Mouse (Mus musculus): Measurements from ENCODE around the gene Gm48551. TPM values are rescaled to one million over a fixed set of nuclear protein-coding genes. Genes with fewer than 3 reads are reported as not detected.

Gene Gm48551
- polyA plus RNA-seq, 1 experiment from 2014 or later: 4.2 TPM

DNA sequence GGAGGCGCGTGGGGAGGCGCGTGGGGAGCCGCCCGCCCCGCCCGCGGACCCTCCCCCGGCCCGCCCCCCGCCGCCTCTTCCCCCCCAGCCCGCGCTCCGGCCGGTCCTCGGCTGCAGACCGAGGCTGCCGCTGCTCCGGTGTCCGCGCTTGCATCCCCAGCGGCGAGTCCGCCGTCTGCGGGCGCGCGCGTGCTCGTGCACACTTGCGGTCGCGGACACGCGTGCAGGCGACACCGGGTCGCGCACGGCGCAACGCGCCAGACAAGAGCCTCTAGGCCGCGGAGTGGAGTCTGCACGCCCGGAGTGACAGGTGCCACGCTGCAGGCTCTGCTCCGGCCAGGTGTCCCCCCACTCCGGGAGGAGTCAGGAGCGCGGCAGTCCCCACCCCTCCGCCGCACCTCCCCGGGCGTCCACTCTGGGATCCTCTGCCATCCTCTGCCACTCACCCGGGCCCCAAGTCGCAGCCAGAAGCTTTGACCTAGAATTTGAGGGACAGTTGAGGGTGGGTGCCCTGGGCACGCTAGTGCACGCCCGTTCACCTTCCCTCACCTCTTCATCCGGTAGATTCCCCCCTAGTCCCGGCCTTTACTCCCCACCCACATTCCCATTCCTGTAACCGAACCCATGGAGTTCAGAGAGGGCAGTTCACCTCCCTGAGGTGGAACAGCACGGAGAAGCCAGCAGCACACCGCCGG, 46.7 kb downstream of the Gm48551 start:
- ATAC-seq: peak; percentile 12
- Histone ChIP-seq H3K4me1 (peaks cover 62% of the 10 kb centered on the region), H3K27me3 (peaks cover 22% of the 10 kb centered on the region), H3K9me3 (replicated peaks) (no peaks in the 10 kb centered on the region), H3K4me2 (peak overlapping the region; percentile 90), H3K36me3 (ENCODE audit: poor library complexity, severe bottlenecking) (no peaks in the 10 kb centered on the region), H3K27ac (peak overlapping the region; percentile 92), H3K9ac (peak overlapping the region; percentile 85), H3K4me3 (peak overlapping the region; percentile 74)
- under 1% methylated on average over 45 of the region's 70 CpGs for WGBS

DNA sequence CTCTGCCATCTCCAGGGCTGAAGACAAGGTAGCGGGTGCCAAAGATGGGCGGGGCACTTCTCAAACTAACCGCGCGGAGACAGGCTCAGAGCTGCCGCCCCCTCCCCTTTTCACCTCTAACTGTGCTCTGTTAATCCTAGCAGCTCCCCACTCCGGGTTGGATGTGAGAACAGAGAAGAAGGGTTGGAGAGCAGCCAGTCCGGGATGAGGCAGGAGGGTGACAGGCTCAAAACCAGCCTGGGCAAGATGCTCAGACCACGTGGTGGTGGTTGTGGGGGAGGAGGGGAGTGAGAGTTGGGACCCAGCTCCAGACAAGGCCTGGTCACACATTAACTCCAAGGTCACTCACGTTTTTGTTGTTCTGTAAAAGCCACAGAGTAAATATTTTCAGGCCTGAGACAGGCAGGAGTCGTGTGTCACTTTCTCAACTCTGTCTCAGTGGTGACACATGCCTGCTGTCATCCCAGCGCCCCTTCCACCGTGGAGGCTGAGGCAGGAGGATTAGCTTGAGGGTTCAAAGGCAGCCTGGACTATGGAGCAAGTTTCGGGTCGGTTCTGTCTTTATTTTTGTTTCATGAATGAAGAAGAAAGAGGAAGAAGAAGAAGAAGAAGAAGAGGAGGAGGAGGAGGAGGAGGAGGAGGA, 47.4 kb downstream of the Gm48551 start:
- peak; percentile 7 for ATAC-seq
- peaks cover 19% of the 10 kb centered on the region for H3K27me3 ChIP-seq
- H3K36me3 ChIP-seq (ENCODE audit: poor library complexity, severe bottlenecking): no peaks in the 10 kb centered on the region
- H3K9ac ChIP-seq: peak overlapping the region; percentile 85
- H3K9me3 ChIP-seq (replicated peaks): no peaks in the 10 kb centered on the region
- peak overlapping the region; percentile 92 for H3K27ac ChIP-seq
- 14% methylated on average over 15 of the region's 15 CpGs for WGBS
- H3K4me3 ChIP-seq: peak overlapping the region; percentile 74
- H3K4me2 ChIP-seq: peak overlapping the region; percentile 90
- peaks cover 56% of the 10 kb centered on the region for H3K4me1 ChIP-seq

DNA sequence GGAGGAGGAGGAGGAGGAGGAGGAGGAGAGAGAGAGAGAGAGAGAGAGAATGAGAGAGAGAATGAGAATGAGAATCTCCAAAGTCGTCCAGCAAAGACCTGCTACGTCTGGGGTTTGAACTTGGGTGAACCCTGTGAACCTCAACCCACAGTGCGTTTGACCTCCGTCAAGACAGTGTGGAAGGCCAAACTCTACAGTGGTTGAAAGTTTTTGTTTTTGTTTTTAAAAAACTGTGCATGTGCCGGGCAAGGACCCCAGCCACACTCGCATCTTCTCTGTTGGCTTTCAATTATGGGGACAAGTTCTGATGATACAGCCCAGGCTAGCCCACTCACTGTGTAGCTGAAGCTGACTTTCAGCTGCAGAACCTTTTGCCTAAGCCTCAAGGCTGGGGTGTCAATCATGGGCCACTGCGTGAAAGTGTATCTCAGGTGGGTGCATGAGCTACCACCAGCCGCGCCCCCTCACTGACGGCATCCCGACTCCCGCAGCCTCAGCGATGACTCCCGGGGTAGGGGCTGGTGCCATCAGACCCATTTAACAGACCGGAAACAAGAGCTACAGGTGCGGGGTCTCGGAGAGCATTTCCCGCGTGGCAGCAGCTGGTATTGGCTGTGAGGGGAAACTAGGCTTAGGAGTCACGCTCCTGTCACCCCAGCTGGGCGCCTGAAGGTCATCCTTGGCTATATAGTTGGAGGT, 48.1 kb downstream of the Gm48551 start:
- H3K27me3 ChIP-seq: peaks cover 13% of the 10 kb centered on the region
- H3K4me1 ChIP-seq: peaks cover 49% of the 10 kb centered on the region
- no peak overlapping the region for H3K9ac ChIP-seq
- WGBS: 61% methylated on average over 21 of the region's 21 CpGs
- ATAC-seq: peak; percentile 0
- no peaks in the 10 kb centered on the region for H3K9me3 ChIP-seq (replicated peaks)
- peak overlapping the region; percentile 19; the same call in 1 of the 2 replicates for H3K27ac ChIP-seq
- H3K4me2 ChIP-seq: peak overlapping the region; percentile 58
- no peaks in the 10 kb centered on the region for H3K36me3 ChIP-seq (ENCODE audit: poor library complexity, severe bottlenecking)
- H3K4me3 ChIP-seq: peak overlapping the region; percentile 23; the same call in 1 of the 2 replicates

DNA sequence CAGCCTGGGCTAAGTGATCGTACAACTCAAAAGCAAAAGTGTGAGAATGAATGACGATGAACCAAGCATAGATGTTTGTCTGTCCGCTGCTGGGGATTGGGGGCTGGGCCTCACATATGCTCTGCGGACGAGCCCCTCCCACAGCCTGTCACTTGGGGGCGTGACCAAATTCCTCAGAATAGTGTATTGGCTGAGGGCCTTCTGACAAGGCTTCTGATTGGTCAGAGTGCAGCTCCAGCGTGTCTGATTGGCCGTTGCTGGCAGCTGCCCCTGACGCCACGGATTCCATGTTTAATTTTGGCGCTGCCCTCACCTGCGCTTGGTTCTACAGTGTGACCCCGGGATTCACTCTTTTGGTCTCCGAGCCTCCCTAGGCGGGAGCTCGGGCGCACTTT, 48.6 kb downstream of the Gm48551 start:
- Histone ChIP-seq H3K36me3 (ENCODE audit: poor library complexity, severe bottlenecking) (no peaks in the 10 kb centered on the region), H3K9ac (no peak overlapping the region), H3K4me1 (peaks cover 49% of the 10 kb centered on the region), H3K4me2 (peak overlapping the region; percentile 58), H3K27ac (peak overlapping the region; percentile 28; the same call in 1 of the 2 replicates), H3K4me3 (peak overlapping the region; percentile 23), H3K9me3 (replicated peaks) (no peaks in the 10 kb centered on the region), H3K27me3 (peaks cover 7% of the 10 kb centered on the region)
- ATAC-seq: peak; percentile 88
- 3% methylated on average over 17 of the region's 17 CpGs for WGBS

- ATAC-seq: no peak
- H3K27ac ChIP-seq: peak overlapping the region; percentile 28; the same call in 1 of the 2 replicates
- H3K9me3 ChIP-seq (replicated peaks): no peaks in the 10 kb centered on the region
- H3K9ac ChIP-seq: no peak overlapping the region
- H3K4me3 ChIP-seq: no peak overlapping the region
- 79% methylated on average over 26 of the region's 26 CpGs for WGBS
- no peak overlapping the region for H3K4me2 ChIP-seq
- no peaks in the 10 kb centered on the region for H3K36me3 ChIP-seq (ENCODE audit: poor library complexity, severe bottlenecking)
- H3K4me1 ChIP-seq: peaks cover 49% of the 10 kb centered on the region
- no peaks in the 10 kb centered on the region for H3K27me3 ChIP-seq
Observed at GRCm38 (mm10) chr10:81433541-81434289, 49.4 kb downstream of the Gm48551 start.

GRCm38 (mm10) chr10:81434361-81435263, 50.3 kb downstream of the Gm48551 start:
- Histone ChIP-seq H3K4me3 (no peak overlapping the region), H3K4me1 (peaks cover 41% of the 10 kb centered on the region), H3K9me3 (replicated peaks) (no peaks in the 10 kb centered on the region), H3K9ac (peak overlapping the region; percentile 45), H3K27me3 (no peaks in the 10 kb centered on the region; the same call in 1 of the 2 replicates), H3K27ac (peak overlapping the region; percentile 54), H3K4me2 (no peak overlapping the region), H3K36me3 (ENCODE audit: poor library complexity, severe bottlenecking) (no peaks in the 10 kb centered on the region)
- no peak for ATAC-seq
- WGBS: 71% methylated on average over 15 of the region's 15 CpGs

- ATAC-seq: no peak
- Histone ChIP-seq H3K9me3 (replicated peaks) (no peaks in the 10 kb centered on the region), H3K36me3 (ENCODE audit: poor library complexity, severe bottlenecking) (no peaks in the 10 kb centered on the region), H3K4me1 (peaks cover 38% of the 10 kb centered on the region), H3K4me3 (no peak overlapping the region), H3K27me3 (peaks cover 4% of the 10 kb centered on the region; the same call in 1 of the 2 replicates), H3K27ac (peak overlapping the region; percentile 54), H3K9ac (peak overlapping the region; percentile 45), H3K4me2 (no peak overlapping the region)
- 72% methylated on average over 3 of the region's 3 CpGs for WGBS
Observed at GRCm38 (mm10) chr10:81435436-81435835, 51.2 kb downstream of the Gm48551 start.

DNA sequence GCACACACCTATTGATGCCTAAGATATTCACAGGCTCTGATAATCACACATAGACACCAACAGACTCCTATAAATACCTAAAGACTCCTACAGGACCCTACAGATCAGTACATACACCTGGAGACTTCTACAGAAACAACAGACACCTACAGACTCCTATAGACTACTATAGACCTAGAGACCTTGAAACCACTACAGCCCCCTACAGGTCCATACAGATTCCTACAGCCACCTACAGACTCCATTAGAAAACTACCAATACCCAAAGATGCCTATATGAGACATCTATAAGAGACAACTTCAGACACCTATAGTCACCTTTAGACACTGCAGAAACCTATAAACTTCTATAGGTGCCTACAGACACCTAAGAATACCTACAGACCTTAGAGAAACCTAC, 56.8 kb downstream of the Gm48551 start:
- ATAC-seq: no peak
- Histone ChIP-seq H3K27ac (no peak overlapping the region), H3K27me3 (peaks cover 4% of the 10 kb centered on the region; the same call in 1 of the 2 replicates), H3K4me2 (no peak overlapping the region), H3K4me3 (no peak overlapping the region), H3K4me1 (peaks cover under 1% of the 10 kb centered on the region; the same call in 1 of the 2 replicates), H3K9ac (no peak overlapping the region), H3K9me3 (replicated peaks) (no peaks in the 10 kb centered on the region), H3K36me3 (ENCODE audit: poor library complexity, severe bottlenecking) (no peaks in the 10 kb centered on the region)

Small RNAs within 50 kb of the gene (microRNA-seq; reads per million reads assigned to microRNA genes)
- gene Mir1191b (1.3 reads per million), gene Mir6913 (not detected)

Other genes starting within 250 kb of the Gm48551 start
- 10.4 and 10.6 TPM in 2 replicates for gene Zbtb7a, start 249.2 kb upstream of the Gm48551 start, polyA plus RNA-seq (2015; fragmentation: Nextera tagmentation; extraction: Ambion mirVana)
- gene Pias4, start 216.5 kb upstream of the Gm48551 start, polyA plus RNA-seq (2015; fragmentation: Nextera tagmentation; extraction: Ambion mirVana): 54.2 and 57.0 TPM in 2 replicates
- 555 and 583 TPM in 2 replicates for gene Eef2, start 207.8 kb upstream of the Gm48551 start, polyA plus RNA-seq (2015; fragmentation: Nextera tagmentation; extraction: Ambion mirVana)
- 43.5 and 47.7 TPM in 2 replicates for gene Dapk3, start 201.5 kb upstream of the Gm48551 start, polyA plus RNA-seq (2015; fragmentation: Nextera tagmentation; extraction: Ambion mirVana)
- not detected in 2 replicates for gene 4930442H23Rik, start 200.6 kb upstream of the Gm48551 start, polyA plus RNA-seq (2015; fragmentation: Nextera tagmentation; extraction: Ambion mirVana)
- not detected in 2 replicates for gene Nmrk2, start 182.4 kb upstream of the Gm48551 start, polyA plus RNA-seq (2015; fragmentation: Nextera tagmentation; extraction: Ambion mirVana)
- 44.5 and 54.2 TPM in 2 replicates for gene Atcay, start 153.6 kb upstream of the Gm48551 start, polyA plus RNA-seq (2015; fragmentation: Nextera tagmentation; extraction: Ambion mirVana)
- 9.7 and 10.9 TPM in 2 replicates for gene Zfr2, start 151.3 kb upstream of the Gm48551 start, polyA plus RNA-seq (2015; fragmentation: Nextera tagmentation; extraction: Ambion mirVana)
- gene Matk, start 131.5 kb upstream of the Gm48551 start, polyA plus RNA-seq (2015; fragmentation: Nextera tagmentation; extraction: Ambion mirVana): 5.6 and 7.4 TPM in 2 replicates
- 134 and 135 TPM in 2 replicates for gene Mrpl54, start 117.5 kb upstream of the Gm48551 start, polyA plus RNA-seq (2015; fragmentation: Nextera tagmentation; extraction: Ambion mirVana)
- 28.6 and 32.3 TPM in 2 replicates for gene Apba3, start 117.5 kb upstream of the Gm48551 start, polyA plus RNA-seq (2015; fragmentation: Nextera tagmentation; extraction: Ambion mirVana)
- gene Tjp3, start 92.9 kb upstream of the Gm48551 start, polyA plus RNA-seq (2015; fragmentation: Nextera tagmentation; extraction: Ambion mirVana): 6.2 and 7.1 TPM in 2 replicates
- gene Pip5k1c, start 91.5 kb upstream of the Gm48551 start, polyA plus RNA-seq (2015; fragmentation: Nextera tagmentation; extraction: Ambion mirVana): 73.1 and 87.2 TPM in 2 replicates
- 39.9 and 42.0 TPM in 2 replicates for gene Cactin, start 63.4 kb upstream of the Gm48551 start, polyA plus RNA-seq (2015; fragmentation: Nextera tagmentation; extraction: Ambion mirVana)
- gene Tbxa2r, start 55.7 kb upstream of the Gm48551 start, polyA plus RNA-seq (2015; fragmentation: Nextera tagmentation; extraction: Ambion mirVana): 2.6 and 3.8 TPM in 2 replicates
- gene Gipc3, start 41.2 kb upstream of the Gm48551 start, polyA plus RNA-seq (2015; fragmentation: Nextera tagmentation; extraction: Ambion mirVana): not detected in 2 replicates
- 60.6 and 61.1 TPM in 2 replicates for gene Hmg20b, start 34.0 kb upstream of the Gm48551 start, polyA plus RNA-seq (2015; fragmentation: Nextera tagmentation; extraction: Ambion mirVana)
- 6.3 and 6.8 TPM in 2 replicates for gene Mfsd12, start 27.0 kb upstream of the Gm48551 start, polyA plus RNA-seq (2015; fragmentation: Nextera tagmentation; extraction: Ambion mirVana)
- gene 4930404N11Rik, start 18.6 kb upstream of the Gm48551 start, polyA plus RNA-seq (2015; fragmentation: Nextera tagmentation; extraction: Ambion mirVana): 0.44 and 0.45 TPM in 2 replicates
- gene Fzr1, start 6.0 kb upstream of the Gm48551 start, polyA plus RNA-seq (2015; fragmentation: Nextera tagmentation; extraction: Ambion mirVana): 117 and 128 TPM in 2 replicates
- 76.7 and 87.3 TPM in 2 replicates for gene Dohh, start within 50 bp of the Gm48551 start, polyA plus RNA-seq (2015; fragmentation: Nextera tagmentation; extraction: Ambion mirVana)
- gene Gm48552, start 4.5 kb downstream of the Gm48551 start, polyA plus RNA-seq (2015; fragmentation: Nextera tagmentation; extraction: Ambion mirVana): 2.1 and 2.3 TPM in 2 replicates
- 1.8 TPM in 2 replicates for gene Smim24, start 8.6 kb downstream of the Gm48551 start, polyA plus RNA-seq (2015; fragmentation: Nextera tagmentation; extraction: Ambion mirVana)
- gene Nfic, start 71.2 kb downstream of the Gm48551 start, polyA plus RNA-seq (2015; fragmentation: Nextera tagmentation; extraction: Ambion mirVana): 18.5 and 25.2 TPM in 2 replicates
- gene Celf5, start 98.2 kb downstream of the Gm48551 start, polyA plus RNA-seq (2015; fragmentation: Nextera tagmentation; extraction: Ambion mirVana): 48.8 and 57.4 TPM in 2 replicates
- 56.8 and 60.9 TPM in 2 replicates for gene Ncln, start 111.9 kb downstream of the Gm48551 start, polyA plus RNA-seq (2015; fragmentation: Nextera tagmentation; extraction: Ambion mirVana)
- gene S1pr4, start 115.7 kb downstream of the Gm48551 start, polyA plus RNA-seq (2015; fragmentation: Nextera tagmentation; extraction: Ambion mirVana): 0.52 and 0.53 TPM in 2 replicates
- 0.48 and 0.57 TPM in 2 replicates for gene Gna15, start 139.8 kb downstream of the Gm48551 start, polyA plus RNA-seq (2015; fragmentation: Nextera tagmentation; extraction: Ambion mirVana)
- 79.0 and 84.3 TPM in 2 replicates for gene Gna11, start 160.7 kb downstream of the Gm48551 start, polyA plus RNA-seq (2015; fragmentation: Nextera tagmentation; extraction: Ambion mirVana)
- 430 and 502 TPM in 2 replicates for gene Aes, start 175.0 kb downstream of the Gm48551 start, polyA plus RNA-seq (2015; fragmentation: Nextera tagmentation; extraction: Ambion mirVana)
- gene Tle2, start 190.1 kb downstream of the Gm48551 start, polyA plus RNA-seq (2015; fragmentation: Nextera tagmentation; extraction: Ambion mirVana): 15.1 and 17.7 TPM in 2 replicates
- 1.8 and 4.1 TPM in 2 replicates for gene Tle6, start 216.6 kb downstream of the Gm48551 start, polyA plus RNA-seq (2015; fragmentation: Nextera tagmentation; extraction: Ambion mirVana)
- gene BC025920, start 221.8 kb downstream of the Gm48551 start, polyA plus RNA-seq (2015; fragmentation: Nextera tagmentation; extraction: Ambion mirVana): 2.0 and 3.7 TPM in 2 replicates
- gene Sirt6, start 243.3 kb downstream of the Gm48551 start, polyA plus RNA-seq (2015; fragmentation: Nextera tagmentation; extraction: Ambion mirVana): 56.6 and 65.3 TPM in 2 replicates
- gene Ankrd24, start 244.1 kb downstream of the Gm48551 start, polyA plus RNA-seq (2015; fragmentation: Nextera tagmentation; extraction: Ambion mirVana): 6.4 and 6.9 TPM in 2 replicates

Data from forebrain, embryonic 13.5 days (tissue).